Mouse (Mus musculus) ovary, adult 18-20 months (tissue): ENCODE measurements around the gene Rere.

ENCODE experiments used
- DNase-seq: peaks from one replicate; pipeline ENCODE4 v3.0.0; 2022; ENCODE audit warnings: low spot score, mixed read lengths

Rere gene

GRCm38 (mm10) chr4:150382504-150382903 is 101.1 kb downstream of the Rere start:
- no peak for DNase-seq

- DNase-seq = no peak
These were observed 103.0 kb downstream of the Rere start for GRCm38 (mm10) chr4:150384405-150384804.

DNA sequence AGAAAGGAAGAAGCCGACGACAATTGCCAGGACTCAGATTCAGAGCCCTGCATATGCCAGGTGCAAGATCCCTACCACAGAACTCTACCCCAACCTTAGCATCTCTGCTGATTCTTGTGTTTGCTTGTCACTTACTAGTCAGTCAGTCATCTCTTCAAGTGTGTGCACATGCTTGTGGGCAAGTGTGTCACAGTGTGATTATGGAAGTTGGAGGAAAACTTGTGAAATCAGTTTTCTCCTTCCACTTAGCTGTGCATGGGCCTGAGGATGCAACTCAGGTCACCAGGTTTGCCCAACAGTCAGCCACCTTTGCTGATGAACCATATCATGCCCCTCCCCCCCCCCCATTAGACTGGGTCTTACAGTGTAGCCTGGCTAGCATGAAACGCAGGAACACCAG is 103.5 kb downstream of the Rere start:
- no peak for DNase-seq

GRCm38 (mm10) chr4:150388518-150388917 is 107.1 kb downstream of the Rere start:
- no peak for DNase-seq

DNA sequence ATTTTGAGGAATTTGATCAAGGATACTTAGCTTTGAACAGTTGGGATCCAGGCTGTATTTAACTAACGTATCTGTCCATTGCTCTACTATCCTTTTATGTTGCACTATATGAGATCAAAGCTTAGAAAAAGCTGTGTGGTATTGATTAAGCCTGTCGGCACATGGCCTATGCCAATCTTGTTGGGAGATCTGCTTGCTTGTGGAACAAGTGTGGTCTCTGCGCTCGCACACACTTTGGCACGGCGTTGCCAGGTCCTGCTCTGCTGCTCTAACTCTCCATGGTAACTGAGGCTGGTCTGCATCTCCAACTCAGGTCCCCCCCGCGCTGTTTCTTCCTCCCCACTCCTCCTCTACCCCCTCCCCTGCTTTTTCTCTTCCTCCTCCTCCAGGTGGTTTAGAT is 112.2 kb downstream of the Rere start:
- DNase-seq = no peak

- no peak for DNase-seq
These were observed 112.6 kb downstream of the Rere start for GRCm38 (mm10) chr4:150394091-150394490.

GRCm38 (mm10) chr4:150396339-150396738 is 114.9 kb downstream of the Rere start:
- DNase-seq = no peak

GRCm38 (mm10) chr4:150396826-150397620 is 115.6 kb downstream of the Rere start:
- no peak for DNase-seq

DNA sequence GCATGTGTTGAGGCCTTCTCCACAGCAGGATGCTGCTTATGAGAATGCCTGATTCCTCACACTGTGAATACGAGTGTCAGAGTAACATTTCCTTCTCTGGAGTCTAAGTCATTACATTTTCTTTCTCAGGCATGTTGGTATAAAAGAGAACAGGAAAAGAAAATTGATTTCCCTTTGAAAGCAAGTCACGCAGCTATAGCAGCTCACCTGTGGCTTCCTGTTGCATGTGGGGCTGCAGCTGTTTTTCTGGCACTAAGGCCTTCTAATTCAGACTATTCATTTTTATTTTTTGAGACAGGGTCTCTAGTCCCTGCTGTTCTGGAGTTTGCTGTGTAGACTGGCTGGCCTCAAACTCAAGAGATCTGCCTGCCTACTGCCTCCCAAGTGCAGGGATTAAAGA is 117.6 kb downstream of the Rere start:
- no peak for DNase-seq

DNA sequence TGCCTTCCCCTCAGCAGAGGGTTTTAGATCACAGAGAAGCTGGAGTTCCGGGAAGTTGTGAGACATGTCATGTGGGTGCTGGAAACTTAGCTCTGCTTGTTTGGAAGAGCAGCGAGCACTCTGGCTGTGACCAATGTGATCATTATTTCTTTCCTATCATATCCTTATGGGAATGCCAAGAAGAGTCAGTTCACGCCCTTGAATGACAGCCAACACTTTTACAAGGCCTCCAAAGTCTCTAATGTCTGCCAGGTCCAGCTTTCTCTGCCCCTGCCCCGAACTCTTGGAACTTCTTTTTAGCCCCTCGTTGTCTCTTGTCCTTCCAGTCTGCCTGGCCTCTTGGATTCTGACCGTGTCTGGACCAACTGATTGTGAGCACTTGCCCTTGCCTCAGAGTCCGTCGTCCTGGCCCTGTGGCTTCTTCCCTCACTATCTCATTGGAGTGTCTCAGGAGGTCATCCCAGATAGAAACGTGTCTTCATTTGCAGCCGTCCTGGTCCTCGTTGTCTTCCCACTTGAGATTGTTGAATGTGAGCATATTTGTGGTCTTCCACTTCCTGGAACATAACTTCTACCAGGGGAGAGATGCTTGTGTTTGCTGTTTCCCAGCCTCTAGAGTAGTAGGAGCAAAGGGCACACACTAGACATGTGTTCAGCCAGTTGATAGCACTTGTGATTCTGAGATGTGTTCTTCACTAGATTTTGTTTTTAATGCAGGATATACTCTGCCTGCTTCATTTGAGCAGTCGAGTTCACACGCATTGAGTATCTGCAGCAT is 120.6 kb downstream of the Rere start:
- DNase-seq = peak; percentile 45

DNA sequence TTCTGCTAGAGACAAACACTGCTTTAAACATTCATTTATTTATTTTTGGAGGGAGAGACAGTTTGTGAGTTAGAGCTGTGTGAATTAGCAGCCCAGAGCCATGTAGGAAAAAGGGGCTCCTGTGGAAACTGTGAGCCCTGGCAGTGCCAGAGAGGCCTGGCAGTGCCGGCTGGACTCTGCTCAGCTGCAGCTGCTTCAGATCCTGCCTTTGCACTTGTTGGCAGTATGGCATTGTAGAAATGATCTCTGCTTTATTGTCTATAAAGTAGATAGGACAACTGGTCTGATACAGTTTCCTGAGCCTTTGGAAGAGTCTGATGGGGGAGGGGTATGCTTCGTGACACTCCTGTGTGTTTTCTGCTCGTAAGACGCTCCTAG is 121.2 kb downstream of the Rere start:
- DNase-seq = no peak

DNA sequence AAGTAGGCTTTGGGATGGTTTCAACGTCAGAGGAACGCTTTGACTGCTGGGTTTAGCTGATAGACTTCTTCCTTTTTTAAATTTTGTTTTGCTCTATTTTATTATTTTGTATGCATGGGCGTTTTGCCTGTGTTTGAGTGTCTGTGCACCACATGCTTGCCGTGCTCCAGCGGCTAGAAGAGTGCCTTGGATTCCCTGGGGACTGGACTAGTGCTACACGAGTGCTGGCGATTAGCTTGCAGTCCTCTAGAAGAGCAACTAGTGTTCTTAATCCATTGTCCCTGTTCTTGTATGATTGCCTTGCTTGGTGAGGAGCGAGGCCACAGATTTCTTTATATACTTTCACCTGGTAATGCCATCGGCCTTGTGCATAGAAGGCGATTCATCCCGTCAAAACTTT is 122.5 kb downstream of the Rere start:
- no peak for DNase-seq

GRCm38 (mm10) chr4:150404583-150404982 is 123.1 kb downstream of the Rere start:
- DNase-seq = no peak

- no peak for DNase-seq
These were observed 124.3 kb downstream of the Rere start for GRCm38 (mm10) chr4:150405786-150406185.

DNA sequence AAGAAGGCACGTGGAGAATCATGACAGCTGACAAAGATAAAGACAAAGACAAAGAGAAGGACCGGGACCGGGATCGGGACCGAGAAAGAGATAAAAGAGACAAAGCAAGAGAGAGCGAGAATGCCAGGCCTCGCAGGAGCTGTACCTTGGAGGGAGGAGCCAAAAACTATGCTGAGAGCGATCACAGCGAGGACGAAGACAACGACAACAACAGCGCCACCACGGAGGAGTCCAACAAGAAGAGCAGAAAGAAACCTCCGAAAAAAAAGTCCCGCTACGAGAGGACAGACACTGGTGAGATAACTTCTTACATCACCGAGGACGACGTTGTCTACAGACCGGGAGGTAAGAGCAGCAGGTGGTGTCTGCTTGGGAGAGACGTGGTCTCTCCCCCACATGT is 124.9 kb downstream of the Rere start:
- no peak for DNase-seq

GRCm38 (mm10) chr4:150406821-150407220 is 125.4 kb downstream of the Rere start:
- DNase-seq = no peak

DNA sequence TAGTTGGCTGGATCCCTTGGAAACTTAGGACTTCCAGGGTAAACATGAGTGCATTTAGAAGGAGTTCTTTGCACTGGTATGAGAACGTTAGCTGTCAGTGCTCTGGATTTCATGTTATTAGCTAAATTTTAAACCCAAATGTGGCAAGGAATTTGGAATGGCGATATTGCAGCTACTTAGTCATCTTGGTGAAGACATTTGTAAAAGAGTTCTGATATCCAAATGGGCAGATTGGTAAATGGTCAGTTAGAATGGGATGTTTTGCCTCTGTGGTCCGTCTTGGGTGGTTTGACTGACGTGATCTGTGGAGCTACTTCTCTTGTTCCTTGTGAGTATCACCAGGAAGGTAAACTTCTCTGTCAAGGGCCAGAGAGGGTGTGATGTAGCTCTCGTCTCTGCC is 132.8 kb downstream of the Rere start:
- no peak for DNase-seq

GRCm38 (mm10) chr4:150414759-150415158 is 133.3 kb downstream of the Rere start:
- no peak for DNase-seq

DNA sequence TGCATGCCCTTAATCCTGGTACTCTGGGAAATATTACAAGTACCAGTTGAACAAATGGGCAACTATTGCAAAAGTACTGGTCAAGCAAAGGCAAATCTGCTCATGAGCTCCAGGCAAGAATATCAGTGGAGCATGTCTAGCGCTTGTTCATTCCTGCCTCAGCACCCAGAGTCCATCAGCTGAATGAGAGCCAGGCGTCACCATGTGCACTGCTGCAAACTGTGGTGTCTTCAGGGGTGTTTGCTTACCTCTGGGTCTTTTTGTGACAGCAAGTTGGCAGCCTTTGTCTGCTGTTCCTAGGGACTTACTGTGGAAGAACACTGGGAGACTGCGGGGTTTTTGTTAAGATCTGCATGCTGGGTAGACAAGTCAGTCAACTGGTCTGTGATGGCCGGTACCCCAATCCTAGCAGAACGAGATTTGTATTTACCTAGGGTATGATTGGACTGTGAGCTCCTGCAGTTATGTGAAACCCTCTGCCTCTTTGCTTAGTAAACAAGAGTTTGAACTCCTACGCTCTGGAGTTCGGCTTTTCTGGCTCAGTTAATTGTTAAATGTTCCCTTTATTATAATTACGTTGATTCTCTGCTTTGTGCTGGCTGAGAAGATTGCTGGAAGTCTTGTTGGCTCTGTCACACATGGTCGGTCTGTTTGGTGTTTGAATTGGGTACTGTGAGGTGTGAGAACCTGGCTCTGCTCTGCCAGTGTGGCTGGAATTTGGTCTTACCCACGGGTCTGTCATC is 134.0 kb downstream of the Rere start:
- no peak for DNase-seq

GRCm38 (mm10) chr4:150420576-150421263 is 139.3 kb downstream of the Rere start:
- no peak for DNase-seq

DNA sequence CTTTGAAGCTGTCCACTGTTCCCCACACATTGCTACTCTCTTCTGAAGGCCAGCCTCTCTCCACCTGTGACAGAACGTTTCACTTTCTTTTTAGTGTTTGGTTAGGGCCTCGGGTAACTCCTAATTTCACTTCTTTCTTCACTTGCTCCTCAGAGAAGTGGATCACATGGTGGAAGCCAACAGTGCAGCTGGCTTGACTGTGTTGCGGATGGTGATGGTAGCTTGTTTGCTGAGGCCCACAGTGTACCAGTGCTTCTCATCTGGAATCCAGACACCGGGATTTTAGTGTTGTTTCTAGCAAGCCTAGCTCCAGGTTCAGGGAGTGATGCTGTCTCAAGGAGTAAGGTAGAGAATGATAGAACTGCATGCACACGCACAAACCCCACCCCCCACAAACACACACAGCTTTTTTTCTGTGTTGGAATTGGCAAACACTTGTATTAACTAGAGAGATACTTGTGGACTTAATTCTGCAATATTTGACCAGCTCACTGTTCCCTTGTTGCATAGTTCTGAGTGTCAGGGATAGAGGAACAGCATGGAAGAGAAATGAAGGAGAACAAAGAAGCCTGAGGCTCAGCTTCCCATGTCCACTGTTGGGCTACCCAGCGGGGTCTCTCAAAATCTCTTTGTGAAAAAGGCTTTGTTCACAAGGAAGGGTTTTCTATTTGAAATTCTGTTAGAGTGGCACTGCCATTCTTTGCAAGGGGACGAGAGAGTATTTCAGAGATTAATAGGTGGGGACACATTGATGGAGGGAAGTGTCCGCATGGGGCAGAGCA is 144.8 kb downstream of the Rere start:
- no peak for DNase-seq
